Mouse (Mus musculus) ovary, postnatal 14 days (tissue): ENCODE measurements around the gene Man2a1.

Source experiments
- DNase-seq: peaks from one replicate; pipeline ENCODE4 v3.0.0; 2022; ENCODE audit warnings: low spot score

Man2a1 gene

GRCm38 (mm10) chr17:64763491-64763890 is 163.0 kb downstream of the Man2a1 start:
- DNase-seq = no peak

- no peak for DNase-seq
Observed at GRCm38 (mm10) chr17:64764175-64765122, 163.9 kb downstream of the Man2a1 start.

- DNase-seq = no peak
Observed at GRCm38 (mm10) chr17:64765286-64765685, 164.8 kb downstream of the Man2a1 start.

- no peak for DNase-seq
Observed at GRCm38 (mm10) chr17:64766507-64766906, 166.0 kb downstream of the Man2a1 start.

GRCm38 (mm10) chr17:64770277-64770676 is 169.7 kb downstream of the Man2a1 start:
- no peak for DNase-seq

- DNase-seq = no peak
Observed at GRCm38 (mm10) chr17:64772611-64773010, 172.1 kb downstream of the Man2a1 start.

GRCm38 (mm10) chr17:64774218-64774617 is 173.7 kb downstream of the Man2a1 start:
- no peak for DNase-seq

- no peak for DNase-seq
Observed at GRCm38 (mm10) chr17:64778300-64778699, 177.8 kb downstream of the Man2a1 start.

GRCm38 (mm10) chr17:64778756-64779155 is 178.2 kb downstream of the Man2a1 start:
- no peak for DNase-seq

- DNase-seq = no peak
Observed at GRCm38 (mm10) chr17:64780753-64781490, 180.4 kb downstream of the Man2a1 start.

- no peak for DNase-seq
Observed at GRCm38 (mm10) chr17:64782307-64782706, 181.8 kb downstream of the Man2a1 start.

- no peak for DNase-seq
Observed at GRCm38 (mm10) chr17:64785961-64786360, 185.4 kb downstream of the Man2a1 start.

GRCm38 (mm10) chr17:64788301-64788700 is 187.8 kb downstream of the Man2a1 start:
- no peak for DNase-seq

GRCm38 (mm10) chr17:64789175-64789574 is 188.6 kb downstream of the Man2a1 start:
- no peak for DNase-seq

- no peak for DNase-seq
Observed at GRCm38 (mm10) chr17:64792076-64792475, 191.5 kb downstream of the Man2a1 start.

- no peak for DNase-seq
Observed at GRCm38 (mm10) chr17:64792623-64793022, 192.1 kb downstream of the Man2a1 start.

- no peak for DNase-seq
Observed at GRCm38 (mm10) chr17:64802168-64802955, 201.8 kb downstream of the Man2a1 start.

- no peak for DNase-seq
Observed at GRCm38 (mm10) chr17:64802956-64803275, 202.4 kb downstream of the Man2a1 start.
